Mouse (Mus musculus): ENCODE results near the gene Ssu2. TPM values are rescaled to one million over a fixed set of nuclear protein-coding genes. Genes with fewer than 3 reads are reported as not detected.

Ssu2 gene
- polyA plus RNA-seq, 1 experiment from 2014 or later = 0.08 TPM

DNA sequence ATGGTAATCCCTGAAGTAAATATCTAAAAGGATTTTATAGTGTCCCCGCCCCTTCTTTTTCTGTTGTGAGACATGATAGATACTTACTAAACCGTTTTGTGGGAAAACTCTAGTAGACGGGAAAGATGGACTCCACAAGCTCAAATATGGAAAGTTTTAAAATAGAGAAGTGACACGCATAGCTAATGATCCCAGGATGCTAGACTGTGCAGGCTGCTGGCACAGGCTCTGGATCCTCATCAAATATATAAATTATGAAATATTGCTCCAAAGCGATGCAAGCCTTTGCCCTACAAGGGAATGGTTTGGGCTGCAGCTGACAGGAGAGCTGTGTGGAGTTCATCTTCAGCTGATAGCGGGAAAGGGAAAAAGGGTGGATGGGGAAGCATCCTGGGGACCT, 50.2 kb downstream of the Ssu2 start:
- H3K27me3 ChIP-seq = no peaks in the 10 kb centered on the region
- H3K4me3 ChIP-seq (replicated peaks) = no peak overlapping the region
- no peak overlapping the region for H3K4me2 ChIP-seq
- H3K9me3 ChIP-seq (replicated peaks) = no peaks in the 10 kb centered on the region
- H3K4me1 ChIP-seq (replicated peaks) = no peaks in the 10 kb centered on the region
- H3K36me3 ChIP-seq = no peaks in the 10 kb centered on the region
- ATAC-seq (ENCODE audit: low read depth) (no peak), DNase-seq (no peak)
- H3K27ac ChIP-seq = no peak overlapping the region
- H3K9ac ChIP-seq = no peak overlapping the region
- 60% methylated on average over 6 of the region's 6 CpGs for WGBS (ENCODE audit: insufficient replicate concordance)

DNA sequence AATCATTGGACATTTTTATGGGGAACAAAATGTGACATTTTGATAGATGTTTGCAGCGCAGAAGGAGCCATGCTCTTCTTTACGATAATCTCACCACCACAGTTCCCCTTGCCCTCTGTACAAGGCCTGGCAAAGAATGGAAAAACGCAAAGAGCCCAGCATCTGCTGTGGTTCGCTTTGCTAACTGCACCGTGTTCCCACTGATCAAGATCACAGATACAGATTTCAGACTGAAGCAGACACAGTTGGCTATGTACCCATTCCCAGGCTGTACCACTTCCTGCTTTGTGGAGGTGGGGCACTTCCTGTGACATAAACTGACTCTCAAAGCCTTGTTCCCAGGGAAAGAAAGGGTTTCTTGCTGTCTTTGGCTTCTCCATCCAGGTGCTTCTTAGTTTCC, 53.9 kb downstream of the Ssu2 start:
- H3K36me3 ChIP-seq = no peaks in the 10 kb centered on the region
- H3K9ac ChIP-seq = no peak overlapping the region
- H3K27ac ChIP-seq = no peak overlapping the region
- no peaks in the 10 kb centered on the region for H3K4me1 ChIP-seq (replicated peaks)
- H3K4me3 ChIP-seq (replicated peaks) = no peak overlapping the region
- 29% methylated on average over 5 of the region's 5 CpGs for WGBS (ENCODE audit: insufficient replicate concordance)
- DNase-seq (no peak), ATAC-seq (ENCODE audit: low read depth) (no peak)
- no peak overlapping the region for H3K4me2 ChIP-seq
- H3K27me3 ChIP-seq = no peaks in the 10 kb centered on the region
- no peaks in the 10 kb centered on the region for H3K9me3 ChIP-seq (replicated peaks)

DNA sequence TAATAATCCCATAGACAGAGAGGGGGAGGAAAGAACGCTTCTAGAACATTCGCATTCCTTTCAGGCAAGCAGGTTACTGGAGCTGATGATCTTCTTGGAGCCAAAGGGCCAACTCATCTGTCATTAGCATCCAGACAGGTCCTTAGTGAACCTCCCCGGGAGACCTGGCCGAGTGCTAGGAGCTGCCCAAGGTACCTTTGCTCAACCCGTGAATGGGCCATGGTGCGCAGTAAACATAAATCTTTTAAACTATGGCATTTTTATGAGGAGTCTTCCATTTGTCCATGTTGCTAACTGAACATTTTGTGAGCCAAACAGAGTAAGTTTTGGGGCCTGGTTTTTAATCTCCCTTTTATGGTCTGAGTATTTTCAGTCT, 56.6 kb downstream of the Ssu2 start:
- no peak overlapping the region for H3K9ac ChIP-seq
- ATAC-seq (ENCODE audit: low read depth) (no peak), DNase-seq (no peak)
- 68% methylated on average over 6 of the region's 6 CpGs for WGBS (ENCODE audit: insufficient replicate concordance)
- H3K4me2 ChIP-seq = no peak overlapping the region
- H3K36me3 ChIP-seq = no peaks in the 10 kb centered on the region
- no peaks in the 10 kb centered on the region for H3K9me3 ChIP-seq (replicated peaks)
- no peak overlapping the region for H3K4me3 ChIP-seq (replicated peaks)
- H3K27ac ChIP-seq = no peak overlapping the region
- no peaks in the 10 kb centered on the region for H3K4me1 ChIP-seq (replicated peaks)
- H3K27me3 ChIP-seq = no peaks in the 10 kb centered on the region

DNA sequence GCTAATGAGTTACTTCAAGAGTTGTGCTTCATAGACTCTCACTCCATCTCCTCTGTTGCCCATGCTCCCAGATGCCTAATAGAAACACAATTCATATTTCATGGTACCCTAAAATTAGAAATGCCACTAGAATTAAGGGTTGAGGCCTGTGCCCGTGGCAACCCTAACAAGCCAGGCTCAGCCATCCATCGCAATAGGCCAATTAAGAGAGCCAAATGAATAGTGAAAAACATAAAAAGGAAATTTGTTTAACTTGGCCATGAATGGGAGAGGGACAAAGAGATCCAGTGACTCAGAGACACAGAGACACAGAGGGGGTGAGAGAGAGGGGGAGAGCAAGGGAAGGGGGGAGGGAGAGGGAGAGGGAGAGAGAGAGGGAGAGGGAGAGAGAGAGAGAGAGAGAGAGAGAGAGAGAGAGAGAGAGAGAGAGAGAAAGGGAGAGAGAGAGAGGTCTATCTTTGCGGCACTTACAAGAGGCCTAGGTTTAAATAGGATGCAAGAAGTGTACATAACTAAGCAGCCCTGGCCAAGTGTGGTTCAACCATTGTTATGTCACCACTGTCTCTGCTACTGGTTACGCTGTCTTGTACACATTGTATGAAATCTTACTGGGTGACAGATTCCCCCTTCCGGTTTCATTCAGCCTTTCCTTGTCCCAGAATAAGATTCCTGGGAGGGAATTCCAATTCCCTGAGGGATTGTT, 57.2 kb downstream of the Ssu2 start:
- no peaks in the 10 kb centered on the region for H3K4me1 ChIP-seq (replicated peaks)
- ATAC-seq (ENCODE audit: low read depth) (no peak), DNase-seq (no peak)
- no peaks in the 10 kb centered on the region for H3K36me3 ChIP-seq
- 72% methylated on average over 5 of the region's 5 CpGs for WGBS (ENCODE audit: insufficient replicate concordance)
- H3K4me2 ChIP-seq = no peak overlapping the region
- H3K9ac ChIP-seq = no peak overlapping the region
- no peak overlapping the region for H3K4me3 ChIP-seq (replicated peaks)
- H3K27me3 ChIP-seq = no peaks in the 10 kb centered on the region
- H3K9me3 ChIP-seq (replicated peaks) = no peaks in the 10 kb centered on the region
- H3K27ac ChIP-seq = no peak overlapping the region

DNA sequence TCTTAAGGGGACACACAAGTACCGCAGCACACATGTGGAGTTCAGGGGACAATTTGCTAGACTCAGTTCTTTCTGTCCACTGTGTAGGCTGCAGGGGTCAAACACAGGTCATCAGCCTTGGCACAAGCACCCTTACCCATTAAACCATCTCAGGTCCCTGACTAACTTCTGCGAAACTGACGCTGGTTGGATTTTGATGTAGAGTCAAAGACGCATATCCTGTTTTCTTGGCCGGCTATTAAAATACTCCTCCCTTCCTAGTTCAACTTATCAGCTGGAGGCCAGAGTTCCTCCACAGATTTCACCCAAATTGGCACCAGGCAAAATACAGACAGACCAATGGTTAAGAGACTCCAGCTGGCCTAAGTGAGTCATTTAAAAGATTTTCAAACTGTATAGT, 60.0 kb downstream of the Ssu2 start:
- ATAC-seq (ENCODE audit: low read depth) (no peak), DNase-seq (no peak)
- no peak overlapping the region for H3K9ac ChIP-seq
- H3K27me3 ChIP-seq = no peaks in the 10 kb centered on the region
- no peak overlapping the region for H3K4me2 ChIP-seq
- H3K4me1 ChIP-seq (replicated peaks) = no peaks in the 10 kb centered on the region
- H3K4me3 ChIP-seq (replicated peaks) = no peak overlapping the region
- 56% methylated on average over 5 of the region's 5 CpGs for WGBS (ENCODE audit: insufficient replicate concordance)
- no peaks in the 10 kb centered on the region for H3K36me3 ChIP-seq
- no peak overlapping the region for H3K27ac ChIP-seq
- no peaks in the 10 kb centered on the region for H3K9me3 ChIP-seq (replicated peaks)

DNA sequence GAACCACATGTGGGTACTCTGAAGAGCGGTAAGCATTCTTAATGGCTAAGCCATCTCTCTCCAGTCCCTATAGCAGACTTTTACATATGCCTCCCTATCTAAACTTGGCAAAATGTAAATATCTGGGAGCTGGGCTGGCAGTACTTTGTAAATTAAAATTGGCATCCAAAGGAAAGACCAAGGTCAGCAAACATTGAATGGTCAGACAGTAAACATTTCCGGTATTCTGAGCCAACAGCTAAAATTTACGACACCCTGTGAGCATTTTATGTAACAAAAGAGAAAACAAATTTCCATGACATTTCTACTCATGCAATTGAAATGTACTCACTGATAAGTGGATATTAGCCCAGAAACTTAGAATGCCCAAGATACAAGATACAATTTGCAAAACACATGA, 62.6 kb downstream of the Ssu2 start:
- Histone ChIP-seq H3K4me2 (no peak overlapping the region), H3K4me1 (replicated peaks) (no peaks in the 10 kb centered on the region), H3K36me3 (no peaks in the 10 kb centered on the region), H3K9me3 (replicated peaks) (no peaks in the 10 kb centered on the region), H3K27me3 (no peaks in the 10 kb centered on the region), H3K9ac (no peak overlapping the region), H3K27ac (no peak overlapping the region), H3K4me3 (replicated peaks) (no peak overlapping the region)
- ATAC-seq (ENCODE audit: low read depth) = no peak
- WGBS (ENCODE audit: insufficient replicate concordance) = 79% methylated on average over 3 of the region's 3 CpGs
- DNase-seq = no peak

DNA sequence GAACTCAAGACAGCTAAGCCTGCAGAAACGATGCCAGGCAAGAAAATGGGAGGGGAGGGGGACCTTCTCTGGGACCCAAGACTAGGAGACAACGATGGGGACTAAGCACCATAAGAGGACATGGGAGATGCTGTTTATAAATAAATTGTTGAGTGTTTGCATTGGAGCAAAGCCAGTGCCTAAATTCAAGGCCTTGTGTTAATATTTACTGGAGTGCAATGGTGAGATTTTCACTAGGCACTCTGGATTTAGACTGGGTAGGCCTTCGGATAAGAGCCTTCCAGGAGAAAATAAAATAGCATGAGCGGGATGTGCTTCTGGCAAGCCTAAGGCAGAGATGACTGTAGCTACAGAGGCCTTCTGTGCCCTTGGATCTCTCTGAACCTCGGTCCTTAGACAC, 64.9 kb downstream of the Ssu2 start:
- DNase-seq (no peak), ATAC-seq (ENCODE audit: low read depth) (no peak)
- H3K4me1 ChIP-seq (replicated peaks) = no peaks in the 10 kb centered on the region
- no peaks in the 10 kb centered on the region for H3K9me3 ChIP-seq (replicated peaks)
- 61% methylated on average over 5 of the region's 5 CpGs for WGBS (ENCODE audit: insufficient replicate concordance)
- no peak overlapping the region for H3K4me3 ChIP-seq (replicated peaks)
- no peak overlapping the region for H3K27ac ChIP-seq
- no peak overlapping the region for H3K4me2 ChIP-seq
- no peak overlapping the region for H3K9ac ChIP-seq
- no peaks in the 10 kb centered on the region for H3K36me3 ChIP-seq
- no peaks in the 10 kb centered on the region for H3K27me3 ChIP-seq

DNA sequence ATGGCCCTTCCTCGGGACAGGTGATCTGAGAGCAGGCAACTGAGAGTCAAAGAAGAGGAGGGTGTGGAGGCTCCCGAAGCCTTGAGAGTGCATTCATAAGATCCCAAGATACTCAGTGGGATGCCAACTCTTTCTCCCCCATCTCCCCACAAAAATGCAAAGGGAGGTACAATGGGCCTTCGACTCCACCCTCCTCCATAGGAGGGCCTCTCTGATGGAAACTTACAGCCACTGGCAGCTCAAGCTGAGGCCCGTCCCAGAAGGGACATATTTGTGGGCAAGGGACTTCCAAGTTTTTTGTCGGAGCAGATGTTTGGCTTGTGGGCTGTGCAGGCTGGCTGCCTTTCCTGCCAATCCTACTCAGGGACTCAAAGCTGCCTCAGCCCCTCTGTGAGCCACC, 67.1 kb downstream of the Ssu2 start:
- Histone ChIP-seq H3K9me3 (replicated peaks) (no peaks in the 10 kb centered on the region), H3K4me3 (replicated peaks) (no peak overlapping the region), H3K9ac (no peak overlapping the region), H3K27me3 (no peaks in the 10 kb centered on the region), H3K4me2 (no peak overlapping the region), H3K27ac (no peak overlapping the region), H3K4me1 (replicated peaks) (no peaks in the 10 kb centered on the region), H3K36me3 (no peaks in the 10 kb centered on the region)
- WGBS (ENCODE audit: insufficient replicate concordance) = 36% methylated on average over 5 of the region's 5 CpGs
- ATAC-seq (ENCODE audit: low read depth) = no peak
- DNase-seq = no peak

DNA sequence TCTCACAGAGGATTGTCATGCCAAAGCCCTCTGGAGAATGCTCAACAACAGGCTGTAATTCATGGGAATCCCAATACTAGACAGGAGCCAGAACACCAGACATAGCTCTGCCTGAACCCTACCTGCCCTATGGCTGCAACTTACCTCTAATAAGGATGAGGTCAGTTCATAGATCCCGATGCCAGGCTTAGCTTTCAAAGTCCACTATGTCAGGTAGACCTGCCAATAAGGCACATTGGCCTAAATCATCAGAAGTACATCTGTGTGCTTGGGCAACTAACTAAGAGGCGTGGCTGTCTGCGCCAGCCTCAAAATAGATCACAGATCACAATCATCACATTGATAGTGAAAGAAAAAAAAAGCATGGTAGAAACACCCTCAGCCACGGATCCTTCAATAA, 68.4 kb downstream of the Ssu2 start:
- no peak for DNase-seq
- Histone ChIP-seq H3K36me3 (no peaks in the 10 kb centered on the region), H3K4me1 (replicated peaks) (no peaks in the 10 kb centered on the region), H3K4me3 (replicated peaks) (no peak overlapping the region), H3K4me2 (no peak overlapping the region), H3K27me3 (no peaks in the 10 kb centered on the region), H3K27ac (no peak overlapping the region), H3K9ac (no peak overlapping the region), H3K9me3 (replicated peaks) (no peaks in the 10 kb centered on the region)
- no peak for ATAC-seq (ENCODE audit: low read depth)
- 58% methylated on average over 4 of the region's 4 CpGs for WGBS (ENCODE audit: insufficient replicate concordance)

DNA sequence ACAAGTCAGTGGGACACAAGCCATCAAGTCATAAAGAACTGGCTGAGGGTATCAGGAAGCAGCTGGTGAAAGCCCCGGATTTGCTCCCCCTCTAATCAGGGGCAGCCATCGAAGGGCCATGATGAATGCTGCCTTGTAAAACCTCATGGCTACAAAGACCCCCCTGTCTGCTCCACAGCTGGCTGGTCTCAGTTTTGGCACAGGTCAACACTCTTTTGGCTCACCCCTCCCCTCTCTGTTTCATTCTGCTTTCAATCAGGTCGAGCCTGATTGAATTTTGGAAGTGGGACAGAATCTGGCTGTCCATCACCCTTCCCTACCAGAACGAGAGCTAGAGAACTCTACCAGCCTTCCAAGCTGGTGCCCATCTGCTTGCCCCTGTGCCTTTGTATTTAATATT, 76.4 kb downstream of the Ssu2 start:
- no peaks in the 10 kb centered on the region for H3K36me3 ChIP-seq
- no peaks in the 10 kb centered on the region for H3K4me1 ChIP-seq (replicated peaks)
- no peaks in the 10 kb centered on the region for H3K27me3 ChIP-seq
- no peak overlapping the region for H3K4me3 ChIP-seq (replicated peaks)
- no peak overlapping the region for H3K9ac ChIP-seq
- no peak overlapping the region for H3K4me2 ChIP-seq
- ATAC-seq (ENCODE audit: low read depth) (no peak), DNase-seq (no peak)
- no peaks in the 10 kb centered on the region for H3K9me3 ChIP-seq (replicated peaks)
- H3K27ac ChIP-seq = no peak overlapping the region
- WGBS (ENCODE audit: insufficient replicate concordance) = 49% methylated on average over 4 of the region's 4 CpGs

DNA sequence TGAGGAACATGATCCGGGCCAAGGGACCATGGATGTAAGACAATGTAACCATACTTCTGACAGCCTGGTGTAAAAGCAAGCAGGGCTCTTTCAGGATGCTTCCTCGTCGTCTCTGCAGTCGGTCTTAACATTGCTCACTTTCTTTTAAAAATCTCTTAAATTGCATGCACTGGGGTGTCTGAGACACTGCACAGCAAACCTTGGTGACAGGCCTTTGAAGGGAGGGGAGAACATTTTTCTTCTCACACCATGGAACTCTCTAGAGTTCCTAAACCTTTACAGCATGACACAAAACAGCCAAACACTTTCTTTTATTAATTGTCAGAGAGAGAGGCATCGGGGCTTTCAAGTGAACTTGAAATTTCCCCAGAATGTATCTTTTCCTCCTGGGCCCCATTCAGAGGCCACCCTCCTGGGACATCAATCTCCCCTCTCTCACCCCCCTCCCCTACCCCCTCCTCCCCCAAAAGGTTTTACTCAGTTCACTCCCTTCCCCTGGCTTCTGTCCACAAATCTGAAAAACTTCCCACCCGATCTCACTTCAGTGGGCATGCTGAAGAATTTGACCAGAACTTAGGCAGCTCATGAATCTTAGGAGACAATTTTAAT, 78.4 kb downstream of the Ssu2 start:
- WGBS (ENCODE audit: insufficient replicate concordance) = 53% methylated on average over 6 of the region's 6 CpGs
- no peak for ATAC-seq (ENCODE audit: low read depth)
- no peak overlapping the region for H3K27ac ChIP-seq
- H3K36me3 ChIP-seq = no peaks in the 10 kb centered on the region
- DNase-seq = no peak
- no peak overlapping the region for H3K9ac ChIP-seq
- no peaks in the 10 kb centered on the region for H3K4me1 ChIP-seq (replicated peaks)
- H3K27me3 ChIP-seq = no peaks in the 10 kb centered on the region
- H3K4me2 ChIP-seq = no peak overlapping the region
- H3K4me3 ChIP-seq (replicated peaks) = no peak overlapping the region
- no peaks in the 10 kb centered on the region for H3K9me3 ChIP-seq (replicated peaks)
